Mouse (Mus musculus) neural tube, embryonic 14.5 days (tissue): ENCODE measurements around the gene Hnrnpll. TPM values are rescaled to one million over a fixed set of nuclear protein-coding genes. Genes with fewer than 3 reads are reported as not detected.

Experiments
- ATAC-seq: fragments of 200-750 bp; cut with Nextera tagmentation; 2 replicates; pipeline ENCODE4 v1.8.0; 2017; ENCODE audit warnings: low read depth, mild to moderate bottlenecking, moderate TSS enrichment, moderate library complexity
- H3K27ac ChIP-seq: fragments of 300-500 bp; sonication (generic); 2 replicates; pipeline ENCODE4 v1.5.1; 2014; ENCODE audit warnings: low read depth, mild to moderate bottlenecking, control low read depth, low read length, moderate library complexity, mixed read lengths
- H3K27me3 ChIP-seq: fragments of 300-500 bp; sonication (generic); 2 replicates; pipeline ENCODE4 v1.6.1; 2014; ENCODE audit warnings: low read length; ENCODE audit not compliant: control insufficient read depth, insufficient read depth
- H3K36me3 ChIP-seq: fragments of 300-500 bp; sonication (generic); 2 replicates; pipeline ENCODE4 v1.6.1; 2014; ENCODE audit warnings: low read length, mixed read lengths; ENCODE audit not compliant: control insufficient read depth, insufficient read depth
- H3K4me1 ChIP-seq: fragments of 300-500 bp; sonication (generic); 2 replicates; pipeline ENCODE4 v1.6.1; 2014; ENCODE audit warnings: low read length; ENCODE audit not compliant: control insufficient read depth, insufficient read depth
- H3K4me2 ChIP-seq: fragments of 300-500 bp; sonication (generic); 2 replicates; pipeline ENCODE4 v1.6.1; 2014; ENCODE audit warnings: mild to moderate bottlenecking, low read depth, low read length, control low read depth
- H3K4me3 ChIP-seq: fragments of 300-500 bp; sonication (generic); 2 replicates; pipeline ENCODE4 v1.5.1; 2014; ENCODE audit warnings: low read depth, low read length, control low read depth, mixed read lengths
- H3K9ac ChIP-seq: fragments of 300-500 bp; sonication (generic); replicated peaks from 2 replicates; pipeline ENCODE4 v1.6.1; 2014; ENCODE audit warnings: low read depth, mild to moderate bottlenecking, control low read depth, low read length, mixed read lengths
- H3K9me3 ChIP-seq: fragments of 300-500 bp; sonication (generic); 2 replicates; pipeline ENCODE4 v1.6.1; 2016; ENCODE audit warnings: low read length; ENCODE audit not compliant: control insufficient read depth
- WGBS: fragments of 180-500 bp; shearing (Covaris S2); extraction: QIAGEN DNeasy Blood & Tissue Kit; methylation state at CpG from one replicate; pipeline ENCODE4 v1.1.7; 2014; 5-methylcytosine and 5-hydroxymethylcytosine counted together
- polyA plus RNA-seq: library from polyadenylated mRNA; unstranded; fragments of >200 nt; fragmentation: Nextera tagmentation; extraction: Ambion mirVana; gene quantifications from 2 replicates; pipeline ENCODE4 v1.2.1, GENCODE M21; 2014

Gene Hnrnpll
- polyA plus RNA-seq, 1 experiment from 2014 or later: 66.5 TPM

- no peaks in the 10 kb centered on the region for H3K36me3 ChIP-seq
- 81% methylated on average over 4 of the region's 4 CpGs for WGBS
- H3K9ac ChIP-seq: no peak overlapping the region
- H3K4me1 ChIP-seq: 0 out of 2 replicates have a peak, but pooled peaks cover under 1% of the 10 kb centered on the region
- ATAC-seq: no peak
- H3K27me3 ChIP-seq: no peaks in the 10 kb centered on the region
- H3K4me2 ChIP-seq: no peak overlapping the region
- H3K4me3 ChIP-seq: no peak overlapping the region
- H3K27ac ChIP-seq: no peak overlapping the region
- no peaks in the 10 kb centered on the region for H3K9me3 ChIP-seq
Measured at GRCm38 (mm10) chr17:80090551-80090950, 28.4 kb upstream of the Hnrnpll start.

DNA sequence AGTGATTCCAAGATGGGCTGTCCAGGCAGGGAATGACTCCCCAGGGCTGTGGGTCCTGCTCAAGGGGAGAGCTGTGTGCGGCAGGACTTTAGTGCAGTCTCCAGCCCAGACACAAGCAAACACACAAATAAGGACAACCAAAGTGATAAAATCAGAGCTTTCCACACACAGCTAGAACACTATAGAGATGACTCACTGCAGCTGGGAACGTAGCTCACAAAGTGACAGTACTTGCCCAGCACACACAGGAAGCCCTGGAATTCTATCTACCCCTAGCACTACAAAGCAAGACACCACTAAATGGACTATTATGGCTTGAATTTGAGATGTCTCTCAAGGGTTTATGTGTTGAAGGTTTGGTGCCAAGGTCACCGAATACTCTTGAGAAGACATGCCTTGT lies 26.0 kb upstream of the Hnrnpll start:
- 91% methylated on average over 3 of the region's 3 CpGs for WGBS

GRCm38 (mm10) chr17:80086591-80086990 lies 24.5 kb upstream of the Hnrnpll start:
- WGBS: 88% methylated on average over 11 of the region's 11 CpGs
- H3K4me1 ChIP-seq: no peaks in the 10 kb centered on the region
- no peaks in the 10 kb centered on the region for H3K36me3 ChIP-seq
- no peak overlapping the region for H3K4me3 ChIP-seq
- H3K27ac ChIP-seq: no peak overlapping the region
- no peaks in the 10 kb centered on the region for H3K27me3 ChIP-seq
- H3K4me2 ChIP-seq: no peak overlapping the region
- no peak overlapping the region for H3K9ac ChIP-seq
- H3K9me3 ChIP-seq: no peaks in the 10 kb centered on the region
- ATAC-seq: no peak

More for the DNA sequence above, 26.0 kb upstream of the Hnrnpll start:
- Histone ChIP-seq H3K27ac (no peak overlapping the region), H3K9me3 (no peaks in the 10 kb centered on the region), H3K9ac (no peak overlapping the region), H3K36me3 (no peaks in the 10 kb centered on the region), H3K27me3 (no peaks in the 10 kb centered on the region), H3K4me3 (no peak overlapping the region), H3K4me2 (no peak overlapping the region), H3K4me1 (no peaks in the 10 kb centered on the region)
- no peak for ATAC-seq

DNA sequence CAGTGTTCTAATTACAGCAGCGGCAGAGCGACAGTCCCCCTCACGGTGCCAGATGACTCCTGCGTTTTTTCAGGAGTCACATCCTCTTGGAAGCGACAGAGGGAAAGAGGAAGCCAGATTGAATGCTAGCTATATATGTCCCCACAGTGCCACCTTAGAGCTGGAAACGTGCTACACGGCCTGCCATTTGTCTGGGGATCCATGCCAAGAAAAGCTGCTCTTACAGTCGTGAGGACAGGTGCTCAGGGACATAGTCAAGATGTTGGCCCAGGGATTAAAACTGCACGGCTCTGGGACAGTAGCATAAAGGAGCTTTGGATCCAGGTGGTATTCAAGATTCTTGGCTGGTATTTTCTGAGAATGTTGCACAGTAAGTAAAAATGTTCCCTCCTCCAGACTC lies 22.3 kb upstream of the Hnrnpll start:
- Histone ChIP-seq H3K27ac (no peak overlapping the region), H3K4me2 (no peak overlapping the region), H3K27me3 (no peaks in the 10 kb centered on the region), H3K4me1 (no peaks in the 10 kb centered on the region), H3K9ac (no peak overlapping the region), H3K36me3 (no peaks in the 10 kb centered on the region), H3K9me3 (no peaks in the 10 kb centered on the region), H3K4me3 (no peak overlapping the region)
- ATAC-seq: no peak
- WGBS: 75% methylated on average over 9 of the region's 9 CpGs

GRCm38 (mm10) chr17:80083223-80083622 lies 21.1 kb upstream of the Hnrnpll start:
- 80% methylated on average over 6 of the region's 6 CpGs for WGBS
- Histone ChIP-seq H3K4me2 (no peak overlapping the region), H3K27me3 (no peaks in the 10 kb centered on the region), H3K4me3 (no peak overlapping the region), H3K4me1 (no peaks in the 10 kb centered on the region), H3K9ac (no peak overlapping the region), H3K36me3 (no peaks in the 10 kb centered on the region), H3K9me3 (no peaks in the 10 kb centered on the region), H3K27ac (no peak overlapping the region)
- ATAC-seq: no peak

- Histone ChIP-seq H3K4me3 (no peak overlapping the region), H3K36me3 (no peaks in the 10 kb centered on the region), H3K27ac (no peak overlapping the region), H3K4me2 (no peak overlapping the region), H3K4me1 (no peaks in the 10 kb centered on the region), H3K27me3 (no peaks in the 10 kb centered on the region), H3K9ac (no peak overlapping the region), H3K9me3 (no peaks in the 10 kb centered on the region)
- 93% methylated on average over 4 of the region's 4 CpGs for WGBS
- no peak for ATAC-seq
Measured at GRCm38 (mm10) chr17:80078726-80079125, 16.6 kb upstream of the Hnrnpll start.

- Histone ChIP-seq H3K4me3 (no peak overlapping the region), H3K36me3 (no peaks in the 10 kb centered on the region), H3K27ac (no peak overlapping the region), H3K4me1 (peaks cover 4% of the 10 kb centered on the region; the same call in 1 of the 2 replicates), H3K9ac (no peak overlapping the region), H3K4me2 (no peak overlapping the region), H3K27me3 (no peaks in the 10 kb centered on the region), H3K9me3 (no peaks in the 10 kb centered on the region)
- no peak for ATAC-seq
- WGBS: 86% methylated on average over 5 of the region's 6 CpGs
Measured at GRCm38 (mm10) chr17:80067257-80067656, 5.1 kb upstream of the Hnrnpll start.

DNA sequence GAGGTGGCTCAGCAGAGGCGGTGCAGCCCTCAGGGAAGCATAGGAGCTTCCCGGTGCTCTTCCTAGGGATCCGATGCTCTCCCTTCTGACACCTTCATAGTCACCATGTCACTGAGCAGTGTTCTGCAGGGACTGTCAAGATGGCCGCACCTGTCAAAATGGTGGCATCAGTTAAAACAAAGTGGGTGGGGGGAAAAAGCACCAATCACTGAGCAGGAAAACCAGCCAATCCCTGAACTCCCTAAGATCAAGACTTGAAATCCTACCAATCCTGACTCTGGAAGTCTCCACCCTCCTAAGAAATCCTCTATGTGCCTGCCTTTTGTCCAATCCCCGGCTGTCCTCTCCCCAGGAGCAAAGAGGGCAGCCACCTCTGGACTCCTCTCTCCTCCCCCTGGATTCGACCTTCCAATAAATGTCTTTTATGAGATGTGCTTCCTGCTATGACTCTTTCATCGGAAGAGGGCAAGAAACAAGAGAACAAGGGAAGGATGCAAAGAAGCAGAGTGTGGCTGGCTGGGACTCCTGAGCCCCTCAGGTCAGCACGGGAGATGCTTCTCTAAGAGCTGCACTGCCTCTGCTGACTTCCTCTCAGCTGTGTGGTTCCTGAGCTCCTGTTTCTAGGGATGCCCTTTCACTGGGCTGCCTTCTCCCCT lies 1.8 kb upstream of the Hnrnpll start:
- WGBS: 71% methylated on average over 8 of the region's 8 CpGs
- Histone ChIP-seq H3K9ac (no peak overlapping the region), H3K4me1 (peaks cover 16% of the 10 kb centered on the region; the same call in 1 of the 2 replicates), H3K36me3 (no peaks in the 10 kb centered on the region), H3K9me3 (no peaks in the 10 kb centered on the region), H3K4me3 (no peak overlapping the region), H3K4me2 (no peak overlapping the region), H3K27me3 (peaks cover 3% of the 10 kb centered on the region; the same call in 1 of the 2 replicates), H3K27ac (no peak overlapping the region)
- no peak for ATAC-seq

DNA sequence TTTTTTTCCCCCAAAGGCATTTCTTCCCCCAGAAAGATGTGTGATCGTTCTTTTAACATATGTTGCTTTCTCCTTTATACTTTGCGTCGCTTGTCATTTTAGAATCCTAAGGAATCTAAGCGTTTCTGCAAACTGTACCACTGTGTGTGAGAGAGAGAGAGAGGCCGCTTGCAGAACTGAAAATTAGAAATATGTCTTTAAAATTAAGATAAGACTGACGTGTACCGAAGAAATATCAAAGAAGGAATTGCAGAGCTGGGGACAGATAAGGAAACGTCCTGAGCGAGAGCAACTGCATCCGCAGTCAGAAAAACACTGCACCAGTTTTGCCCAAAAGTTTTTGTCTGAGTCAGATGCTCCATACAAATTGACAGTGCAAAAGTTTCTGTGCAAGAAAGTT lies 1.3 kb upstream of the Hnrnpll start:
- 91% methylated on average over 10 of the region's 10 CpGs for WGBS
- Histone ChIP-seq H3K4me2 (peak overlapping the region; percentile 90; the same call in 1 of the 2 replicates), H3K9me3 (no peaks in the 10 kb centered on the region), H3K27ac (no peak overlapping the region), H3K27me3 (peaks cover 3% of the 10 kb centered on the region; the same call in 1 of the 2 replicates), H3K9ac (no peak overlapping the region), H3K4me1 (peaks cover 18% of the 10 kb centered on the region), H3K4me3 (0 out of 2 replicates have a peak overlapping the region, but pooled peaks have one; percentile 62), H3K36me3 (no peaks in the 10 kb centered on the region)
- ATAC-seq: no peak
